Mouse (Mus musculus) ES-Bruce4 (cell line): ENCODE measurements around the gene Ercc1.

Experiments used
- CTCF ChIP-seq: IDR thresholded peaks from one replicate; pipeline ENCODE4 v1.8.1; 2011; ENCODE audit warnings: low read depth, low read length
- EP300 ChIP-seq: IDR thresholded peaks from 2 replicates; pipeline ENCODE4 v1.6.1; 2011; ENCODE audit warnings: low read depth, low read length; ENCODE audit not compliant: insufficient read depth
- POLR2A ChIP-seq: IDR thresholded peaks from one replicate; pipeline ENCODE4 v1.8.1; 2011; ENCODE audit warnings: low read length; ENCODE audit not compliant: insufficient read depth

- TF ChIP-seq EP300 (no peak), CTCF (peak; percentile 85), POLR2A (no peak)
These were observed 40.8 kb upstream of the Ercc1 start for GRCm38 (mm10) chr7:19303770-19304169.
